Mouse (Mus musculus): ENCODE measurements around the gene Alkbh1. TPM values are rescaled to one million over a fixed set of nuclear protein-coding genes. Genes with fewer than 3 reads are reported as not detected.

Gene Alkbh1
- polyA plus RNA-seq, 1 experiment from 2014 or later: 41.5 TPM

DNA sequence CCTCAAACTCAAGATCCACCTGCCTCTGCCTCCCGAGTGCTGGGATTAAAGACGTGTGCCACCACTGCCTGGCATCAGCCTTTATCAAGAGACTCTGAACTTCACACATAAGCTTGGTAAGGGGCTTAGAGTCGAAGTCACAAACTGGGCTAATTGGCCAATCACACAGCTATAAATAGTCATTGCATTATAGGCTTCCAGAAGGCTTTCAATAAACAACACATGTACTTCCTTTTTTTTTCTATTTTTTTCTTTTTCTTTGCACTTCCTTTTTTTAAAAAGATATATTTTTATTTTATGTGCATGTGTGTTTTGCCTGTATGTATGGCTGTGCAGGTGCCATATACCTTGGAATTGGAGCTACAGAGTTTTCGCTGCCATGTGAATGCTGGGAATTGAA, 28.5 kb downstream of the Alkbh1 start:
- no peak overlapping the region for H3K4me3 ChIP-seq (replicated peaks)
- WGBS: 70% methylated on average over 4 of the region's 4 CpGs
- no peak for ATAC-seq (ENCODE audit: low FRiP score)
- H3K4me1 ChIP-seq: peaks cover 13% of the 10 kb centered on the region
- H3K36me3 ChIP-seq: no peaks in the 10 kb centered on the region
- H3K9ac ChIP-seq (replicated peaks): no peak overlapping the region
- H3K4me2 ChIP-seq: no peak overlapping the region
- H3K27ac ChIP-seq (replicated peaks): no peak overlapping the region
- no peaks in the 10 kb centered on the region for H3K27me3 ChIP-seq (replicated peaks)
- no peaks in the 10 kb centered on the region for H3K9me3 ChIP-seq (replicated peaks)

DNA sequence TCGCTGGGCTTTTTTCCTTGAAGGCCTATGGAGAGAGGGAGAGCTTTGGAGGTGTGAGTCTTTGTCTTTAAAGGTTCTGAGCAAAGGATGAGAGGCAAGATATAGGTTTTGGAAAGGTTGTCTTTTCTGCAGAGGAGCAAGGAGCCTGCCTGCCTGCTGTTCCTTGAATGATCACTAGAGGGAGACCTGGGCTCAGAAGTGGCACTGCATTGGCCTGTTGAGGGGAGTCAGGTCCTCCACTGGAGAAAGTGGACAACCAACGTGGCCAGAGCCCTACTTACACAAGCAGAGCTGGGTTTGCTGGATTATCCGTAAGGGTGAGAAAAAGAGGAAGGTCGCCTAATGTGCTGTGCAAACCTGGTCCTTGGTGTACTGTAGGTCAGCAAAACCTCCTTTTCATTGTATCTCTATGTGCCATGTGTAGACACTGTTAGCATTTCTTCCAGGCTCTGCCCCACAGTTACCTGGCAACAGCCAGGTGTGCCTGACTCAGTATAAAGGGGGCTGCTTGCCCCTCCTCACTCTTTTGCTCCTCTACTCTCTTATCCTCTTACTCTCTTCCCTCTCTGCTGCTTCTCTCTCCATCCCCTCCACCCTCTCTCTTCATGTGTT, 30.5 kb downstream of the Alkbh1 start:
- ATAC-seq (ENCODE audit: low FRiP score): peak; percentile 70
- H3K9ac ChIP-seq (replicated peaks): no peak overlapping the region
- H3K36me3 ChIP-seq: no peaks in the 10 kb centered on the region
- H3K4me1 ChIP-seq: no peaks in the 10 kb centered on the region
- 34% methylated on average over 4 of the region's 4 CpGs for WGBS
- H3K4me2 ChIP-seq: no peak overlapping the region
- H3K9me3 ChIP-seq (replicated peaks): no peaks in the 10 kb centered on the region
- no peak overlapping the region for H3K27ac ChIP-seq (replicated peaks)
- H3K27me3 ChIP-seq (replicated peaks): no peaks in the 10 kb centered on the region
- H3K4me3 ChIP-seq (replicated peaks): no peak overlapping the region

DNA sequence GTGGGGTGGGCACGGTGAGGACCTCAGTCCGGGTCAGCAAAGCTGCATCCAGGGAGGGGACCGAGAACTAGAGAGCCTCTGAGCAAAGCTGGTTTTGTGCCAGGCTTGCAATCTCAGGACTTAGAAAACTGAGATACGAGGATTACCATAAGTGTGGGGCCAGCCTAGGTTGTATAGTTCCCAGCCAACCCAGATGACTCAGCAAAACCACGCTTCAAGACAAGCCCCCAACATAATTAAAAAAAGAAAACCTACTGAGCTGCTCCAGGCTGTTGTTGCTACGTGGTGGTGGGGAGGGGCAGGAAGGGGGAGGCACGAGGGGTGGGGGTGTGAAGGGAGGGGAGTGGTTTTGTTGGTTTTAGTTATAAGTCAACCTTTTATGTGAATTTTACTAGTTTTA, 32.8 kb downstream of the Alkbh1 start:
- Histone ChIP-seq H3K9ac (replicated peaks) (no peak overlapping the region), H3K9me3 (replicated peaks) (no peaks in the 10 kb centered on the region), H3K4me3 (replicated peaks) (no peak overlapping the region), H3K27ac (replicated peaks) (no peak overlapping the region), H3K4me2 (no peak overlapping the region), H3K4me1 (no peaks in the 10 kb centered on the region), H3K27me3 (replicated peaks) (no peaks in the 10 kb centered on the region), H3K36me3 (no peaks in the 10 kb centered on the region)
- 63% methylated on average over 7 of the region's 7 CpGs for WGBS
- no peak for ATAC-seq (ENCODE audit: low FRiP score)

DNA sequence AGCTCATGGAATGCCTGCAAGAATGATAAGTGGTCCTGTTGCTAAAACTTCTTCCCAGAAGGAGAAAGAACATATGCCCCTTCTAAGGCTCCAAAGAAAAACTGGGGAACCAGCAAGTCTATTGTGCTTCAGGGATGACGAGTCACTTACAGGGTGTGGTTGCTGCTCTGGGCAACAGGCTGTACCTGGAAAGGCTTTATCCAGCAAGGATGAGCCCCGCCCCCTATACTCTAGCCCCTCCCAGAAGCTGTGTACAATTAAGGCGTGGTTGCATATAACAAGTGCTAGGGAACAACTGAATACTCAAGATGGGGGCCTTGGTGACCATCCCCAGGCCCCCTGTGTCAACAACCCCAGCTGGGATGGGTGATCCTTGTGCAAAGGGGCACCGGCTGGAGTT, 34.7 kb downstream of the Alkbh1 start:
- Histone ChIP-seq H3K27ac (replicated peaks) (no peak overlapping the region), H3K4me2 (no peak overlapping the region), H3K27me3 (replicated peaks) (no peaks in the 10 kb centered on the region), H3K4me1 (no peaks in the 10 kb centered on the region), H3K4me3 (replicated peaks) (no peak overlapping the region), H3K36me3 (no peaks in the 10 kb centered on the region), H3K9me3 (replicated peaks) (no peaks in the 10 kb centered on the region), H3K9ac (replicated peaks) (no peak overlapping the region)
- WGBS: 86% methylated on average over 4 of the region's 4 CpGs
- no peak for ATAC-seq (ENCODE audit: low FRiP score)

DNA sequence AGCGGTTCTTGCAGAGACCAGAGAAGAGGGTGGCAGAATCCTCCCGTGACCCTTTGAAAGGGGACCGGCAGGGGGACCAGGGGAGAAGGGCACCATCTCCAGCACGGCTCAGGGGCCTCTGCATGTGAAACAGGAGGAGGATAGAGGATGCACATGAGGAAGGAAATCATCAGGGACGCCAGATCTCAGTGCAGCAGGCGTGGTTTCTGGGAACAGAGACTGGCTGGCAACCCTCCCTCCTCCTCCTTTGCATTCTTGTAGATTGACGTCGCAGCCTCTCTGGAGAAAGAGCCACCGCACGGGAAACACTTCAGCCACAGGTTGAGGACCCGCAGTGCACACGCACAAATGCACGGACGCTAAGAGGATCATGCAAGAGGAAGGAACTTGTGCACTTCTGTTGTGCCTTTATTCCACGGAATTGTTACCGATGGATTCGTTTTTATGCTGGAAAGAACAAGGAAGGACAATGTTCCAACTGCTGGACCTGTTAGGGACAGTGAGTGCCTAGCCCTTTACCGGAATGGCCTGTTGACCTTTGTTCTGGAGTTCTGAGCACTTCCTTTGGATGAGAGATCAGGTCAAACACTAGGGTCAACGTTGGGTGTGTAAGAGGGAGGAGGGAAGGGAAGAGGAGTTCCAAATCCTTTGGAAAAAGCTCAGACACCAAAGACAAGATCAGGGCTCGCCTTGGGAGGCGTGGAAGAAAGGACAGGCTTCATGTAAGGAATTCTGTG, 35.8 kb downstream of the Alkbh1 start:
- Histone ChIP-seq H3K36me3 (no peaks in the 10 kb centered on the region), H3K4me2 (no peak overlapping the region), H3K4me3 (replicated peaks) (no peak overlapping the region), H3K9me3 (replicated peaks) (no peaks in the 10 kb centered on the region), H3K4me1 (no peaks in the 10 kb centered on the region), H3K27me3 (replicated peaks) (no peaks in the 10 kb centered on the region), H3K27ac (replicated peaks) (no peak overlapping the region), H3K9ac (replicated peaks) (no peak overlapping the region)
- 56% methylated on average over 21 of the region's 21 CpGs for WGBS
- no peak for ATAC-seq (ENCODE audit: low FRiP score)

DNA sequence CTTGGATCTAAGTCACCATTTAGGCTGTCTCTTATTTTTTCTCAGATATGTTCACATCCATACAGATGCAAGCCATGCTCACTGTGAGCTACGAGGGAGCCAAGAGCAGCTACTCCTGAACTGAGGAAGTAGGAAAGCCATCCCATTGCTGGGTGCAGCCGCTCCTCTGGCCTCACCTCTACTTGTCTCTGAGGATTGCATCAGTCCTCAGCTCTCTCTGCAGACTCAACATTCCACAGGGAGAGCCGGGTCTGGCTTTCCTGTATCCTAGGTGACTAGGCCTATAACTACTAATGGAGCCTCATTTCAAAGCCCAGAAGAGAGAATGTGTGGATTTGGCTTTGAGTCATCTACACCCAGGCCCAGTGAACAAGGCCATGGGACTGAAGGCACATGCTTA, 38.1 kb downstream of the Alkbh1 start:
- H3K4me1 ChIP-seq: no peaks in the 10 kb centered on the region
- no peaks in the 10 kb centered on the region for H3K27me3 ChIP-seq (replicated peaks)
- no peak overlapping the region for H3K4me3 ChIP-seq (replicated peaks)
- no peak overlapping the region for H3K4me2 ChIP-seq
- H3K9me3 ChIP-seq (replicated peaks): no peaks in the 10 kb centered on the region
- 68% methylated on average over 3 of the region's 3 CpGs for WGBS
- H3K27ac ChIP-seq (replicated peaks): no peak overlapping the region
- ATAC-seq (ENCODE audit: low FRiP score): no peak
- no peak overlapping the region for H3K9ac ChIP-seq (replicated peaks)
- H3K36me3 ChIP-seq: no peaks in the 10 kb centered on the region

DNA sequence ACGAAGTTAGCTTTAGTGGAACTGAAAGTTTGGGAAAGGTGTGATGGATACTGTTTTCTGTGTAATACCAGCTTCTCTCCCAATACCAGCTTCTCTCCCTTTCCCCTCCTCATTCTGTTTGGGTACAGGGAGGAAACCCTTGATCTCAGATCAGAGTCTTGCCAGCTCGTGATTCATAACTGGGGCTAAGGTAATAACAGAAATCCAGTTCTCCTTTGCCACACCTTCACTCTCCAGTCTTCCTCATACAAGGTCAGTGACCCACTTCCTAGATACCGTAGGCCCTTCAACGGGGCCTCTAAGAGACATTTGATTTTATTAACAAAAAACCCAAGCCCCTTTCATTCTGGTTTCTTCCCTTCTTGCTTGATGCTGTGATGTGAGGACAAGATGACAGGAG, 38.7 kb downstream of the Alkbh1 start:
- Histone ChIP-seq H3K4me3 (replicated peaks) (no peak overlapping the region), H3K9me3 (replicated peaks) (no peaks in the 10 kb centered on the region), H3K36me3 (no peaks in the 10 kb centered on the region), H3K9ac (replicated peaks) (no peak overlapping the region), H3K4me1 (no peaks in the 10 kb centered on the region), H3K4me2 (no peak overlapping the region), H3K27me3 (replicated peaks) (no peaks in the 10 kb centered on the region), H3K27ac (replicated peaks) (no peak overlapping the region)
- WGBS: 88% methylated on average over 4 of the region's 4 CpGs
- ATAC-seq (ENCODE audit: low FRiP score): no peak

DNA sequence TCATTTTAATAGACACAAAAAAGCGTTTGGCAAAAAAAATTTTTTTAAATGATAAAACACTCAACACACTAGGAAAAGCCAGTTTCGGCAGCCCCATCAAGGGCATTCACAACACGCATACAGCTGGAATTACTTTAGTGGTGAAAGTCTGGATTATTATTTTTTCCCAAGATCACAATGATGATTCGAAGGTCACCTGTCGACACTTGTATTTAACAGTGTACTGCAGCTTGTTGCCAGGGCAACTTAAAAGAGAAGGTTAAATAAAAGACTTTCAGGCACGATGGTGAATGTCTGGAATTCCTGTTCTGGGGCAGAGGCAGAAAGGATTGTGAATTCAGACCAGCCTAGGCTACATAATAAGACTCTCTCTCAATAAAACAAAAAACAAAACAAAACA, 41.9 kb downstream of the Alkbh1 start:
- Histone ChIP-seq H3K4me1 (no peaks in the 10 kb centered on the region), H3K4me2 (no peak overlapping the region), H3K27me3 (replicated peaks) (no peaks in the 10 kb centered on the region), H3K36me3 (no peaks in the 10 kb centered on the region), H3K9me3 (replicated peaks) (no peaks in the 10 kb centered on the region), H3K9ac (replicated peaks) (no peak overlapping the region), H3K4me3 (replicated peaks) (no peak overlapping the region), H3K27ac (replicated peaks) (no peak overlapping the region)
- no peak for ATAC-seq (ENCODE audit: low FRiP score)
- WGBS: 65% methylated on average over 6 of the region's 6 CpGs

DNA sequence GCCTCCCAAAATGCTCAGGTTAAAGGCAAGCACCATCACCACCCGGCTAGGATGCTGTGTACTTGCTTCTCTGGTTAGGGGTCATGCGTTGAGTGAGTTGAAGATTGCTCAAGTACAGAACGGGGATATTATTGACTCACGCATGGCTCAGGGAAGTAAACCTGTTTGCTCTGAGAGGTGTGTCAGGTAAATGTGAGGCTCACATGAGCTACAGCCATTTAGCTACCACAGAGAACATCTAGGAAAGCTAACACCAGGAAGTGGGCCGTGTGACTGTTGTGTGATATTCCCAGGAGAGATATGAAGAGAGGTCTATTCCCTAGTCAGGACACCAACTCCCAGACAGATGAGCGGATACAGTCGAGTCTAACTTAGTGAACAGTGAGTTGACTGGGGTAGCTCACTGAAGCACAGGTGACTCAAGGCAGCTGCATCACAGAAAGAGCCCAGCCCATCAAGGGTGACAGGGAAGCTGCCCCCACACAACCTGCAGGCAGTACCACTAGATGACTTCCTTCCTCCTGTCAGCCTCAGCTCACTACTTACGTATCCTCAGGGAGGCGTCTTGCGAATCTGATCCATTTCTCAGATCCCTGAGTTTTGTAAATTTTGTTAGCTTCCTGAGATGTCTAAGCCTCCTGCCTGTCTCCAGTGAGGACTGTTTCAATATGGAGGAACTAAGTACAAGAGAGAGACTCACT, 44.5 kb downstream of the Alkbh1 start:
- Histone ChIP-seq H3K9me3 (replicated peaks) (no peaks in the 10 kb centered on the region), H3K4me1 (no peaks in the 10 kb centered on the region), H3K27ac (replicated peaks) (no peak overlapping the region), H3K9ac (replicated peaks) (no peak overlapping the region), H3K4me3 (replicated peaks) (no peak overlapping the region), H3K27me3 (replicated peaks) (no peaks in the 10 kb centered on the region), H3K36me3 (no peaks in the 10 kb centered on the region), H3K4me2 (no peak overlapping the region)
- 86% methylated on average over 10 of the region's 10 CpGs for WGBS
- no peak for ATAC-seq (ENCODE audit: low FRiP score)

DNA sequence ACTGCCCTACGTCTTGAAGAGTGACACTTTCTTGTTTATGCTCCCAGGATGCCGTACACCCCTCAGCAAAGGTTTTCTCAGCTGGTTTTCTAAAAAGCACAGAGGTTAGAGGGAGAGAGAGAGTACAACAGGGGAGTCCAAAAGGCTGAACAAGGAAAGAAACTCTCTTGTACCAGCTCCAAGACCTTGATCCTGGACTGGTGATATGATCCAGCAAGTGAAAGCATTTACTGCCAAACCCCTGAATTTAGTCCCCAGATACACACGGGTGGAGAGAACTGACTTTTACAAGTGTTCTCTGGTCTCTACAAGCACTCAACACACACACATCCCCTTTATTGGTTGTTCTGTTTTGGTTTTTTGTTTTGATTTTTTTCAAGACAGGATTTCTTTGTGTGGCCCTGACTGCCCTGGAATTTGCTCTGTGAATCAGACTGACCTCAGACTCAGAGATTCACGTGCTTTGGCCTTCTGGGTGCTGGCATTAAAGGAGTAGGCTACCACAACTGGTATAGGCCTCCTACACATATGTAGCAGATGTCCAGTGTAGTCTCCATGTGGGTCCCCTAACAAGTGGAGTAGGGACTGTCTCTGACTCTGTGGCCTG, 45.9 kb downstream of the Alkbh1 start:
- ATAC-seq (ENCODE audit: low FRiP score): no peak
- H3K9me3 ChIP-seq (replicated peaks): no peaks in the 10 kb centered on the region
- peaks cover 3% of the 10 kb centered on the region; the same call in 1 of the 2 replicates for H3K27me3 ChIP-seq (replicated peaks)
- H3K4me3 ChIP-seq (replicated peaks): no peak overlapping the region
- H3K36me3 ChIP-seq: no peaks in the 10 kb centered on the region
- no peak overlapping the region for H3K9ac ChIP-seq (replicated peaks)
- no peaks in the 10 kb centered on the region for H3K4me1 ChIP-seq
- H3K27ac ChIP-seq (replicated peaks): no peak overlapping the region
- 70% methylated on average over 4 of the region's 4 CpGs for WGBS
- no peak overlapping the region for H3K4me2 ChIP-seq

DNA sequence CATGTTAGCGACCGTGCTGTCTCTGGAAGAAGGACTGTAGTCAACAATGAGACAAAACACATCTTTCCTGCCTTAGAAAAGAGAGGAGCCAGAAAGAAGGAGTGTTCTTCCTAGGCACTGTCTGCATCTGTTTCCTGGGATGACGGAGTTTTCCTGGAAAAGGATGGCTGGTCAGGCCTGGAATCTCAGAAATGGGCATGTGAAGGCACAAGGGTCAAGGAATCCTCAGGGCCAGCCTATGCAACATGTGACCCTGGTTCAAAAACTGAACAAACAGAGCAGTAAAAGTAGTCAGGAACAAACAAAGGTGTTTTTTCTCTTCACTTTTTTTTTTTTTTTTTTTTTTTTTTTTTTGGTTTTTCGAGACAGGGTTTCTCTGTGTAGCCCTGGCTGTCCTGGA, 46.7 kb downstream of the Alkbh1 start:
- H3K27me3 ChIP-seq (replicated peaks): peaks cover 3% of the 10 kb centered on the region; the same call in 1 of the 2 replicates
- H3K4me3 ChIP-seq (replicated peaks): no peak overlapping the region
- no peaks in the 10 kb centered on the region for H3K4me1 ChIP-seq
- no peak overlapping the region for H3K9ac ChIP-seq (replicated peaks)
- no peak for ATAC-seq (ENCODE audit: low FRiP score)
- 81% methylated on average over 4 of the region's 4 CpGs for WGBS
- no peaks in the 10 kb centered on the region for H3K36me3 ChIP-seq
- H3K4me2 ChIP-seq: no peak overlapping the region
- H3K27ac ChIP-seq (replicated peaks): no peak overlapping the region
- H3K9me3 ChIP-seq (replicated peaks): no peaks in the 10 kb centered on the region

DNA sequence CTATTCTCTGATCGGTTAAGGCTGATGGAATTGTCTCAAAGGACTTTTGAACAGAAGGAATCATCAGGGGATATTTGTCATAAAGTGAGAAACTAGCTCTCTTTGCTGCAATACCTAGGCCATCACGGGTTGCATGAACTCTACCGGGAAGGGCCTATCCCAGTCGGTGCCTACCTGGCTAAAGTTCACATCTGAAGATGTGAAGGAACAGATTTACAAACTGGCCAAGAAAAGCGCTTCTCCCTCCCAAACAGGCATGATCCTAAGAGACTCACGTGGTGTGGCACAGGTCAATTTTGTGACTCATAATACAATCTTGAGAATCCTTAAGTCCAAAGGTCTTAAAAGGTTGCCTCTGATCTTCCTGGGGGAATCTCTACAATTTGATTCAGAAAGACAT, 49.5 kb downstream of the Alkbh1 start:
- Histone ChIP-seq H3K4me1 (no peaks in the 10 kb centered on the region), H3K36me3 (no peaks in the 10 kb centered on the region), H3K4me3 (replicated peaks) (no peak overlapping the region), H3K27ac (replicated peaks) (no peak overlapping the region), H3K27me3 (replicated peaks) (peaks cover 3% of the 10 kb centered on the region; the same call in 1 of the 2 replicates), H3K9me3 (replicated peaks) (no peaks in the 10 kb centered on the region), H3K9ac (replicated peaks) (no peak overlapping the region), H3K4me2 (no peak overlapping the region)
- 91% methylated on average over 6 of the region's 6 CpGs for WGBS
- ATAC-seq (ENCODE audit: low FRiP score): no peak
